Mouse (Mus musculus): ENCODE data around the gene Mid2. TPM values are rescaled to one million over a fixed set of nuclear protein-coding genes. Genes with fewer than 3 reads are reported as not detected.
"Not testable (repeated sequence)": the region's sequence is repeated elsewhere in the genome, so short reads cannot be mapped to it uniquely, and the experiment has no call there.

Gene Mid2
- polyA plus RNA-seq (2015; fragmentation: Nextera tagmentation; extraction: Ambion mirVana) = 4.1 and 4.2 TPM in 2 replicates

DNA sequence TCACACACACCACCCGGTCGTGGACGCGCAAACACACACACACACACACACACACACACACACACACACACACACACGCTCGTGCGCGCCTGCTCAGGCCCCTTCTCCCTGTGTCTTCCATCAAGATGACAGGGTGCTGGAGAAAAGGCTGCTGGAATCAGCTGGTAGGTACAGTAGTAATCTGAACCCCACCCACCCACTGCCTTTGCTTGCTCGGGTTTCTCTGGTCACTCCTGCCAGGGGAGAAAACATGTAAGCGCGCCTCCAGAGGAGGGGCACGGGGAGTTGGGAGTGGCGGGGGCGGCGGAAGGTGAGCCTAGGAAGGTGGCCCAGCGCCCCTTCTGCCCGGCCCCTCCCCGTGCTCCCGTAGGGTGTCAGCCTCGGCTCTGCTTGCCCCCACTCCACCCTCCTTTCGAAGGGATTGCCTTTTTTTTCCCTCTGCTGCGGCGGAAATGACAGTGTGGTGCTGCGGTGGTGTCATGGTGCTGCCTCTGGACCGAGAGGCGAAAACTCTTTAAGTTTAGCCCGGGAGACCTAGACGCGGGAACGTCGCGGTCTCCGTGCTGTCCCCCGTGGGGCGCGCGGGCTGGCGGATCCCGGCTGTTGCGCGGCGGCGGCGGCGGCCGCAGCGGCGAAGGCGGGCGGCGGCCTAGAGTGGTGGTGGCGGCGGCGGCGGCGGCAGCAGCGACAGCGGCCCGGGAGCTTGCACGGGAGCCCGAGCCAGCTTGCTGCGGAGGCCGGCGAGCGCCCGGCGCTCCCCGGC is at the start of gene Mid2:
Gene Mid2 (plus strand): TSS at position 121 of the 763 bp plus-strand sequence.
- H3K27me3 ChIP-seq = peaks cover 85% of the 10 kb centered on the region
- peak within 1 kb of the TSS; percentile 28; the same call in 1 of the 2 replicates for H3K27ac ChIP-seq
- H3K9ac ChIP-seq = peak within 1 kb of the TSS; percentile 76
- WGBS = 16% methylated on average over 46 of the region's 68 CpGs
- H3K9me3 ChIP-seq = no peaks in the 10 kb centered on the region
- no peaks in the 10 kb centered on the region for H3K36me3 ChIP-seq
- H3K4me1 ChIP-seq = no peaks in the 10 kb centered on the region
- H3K4me2 ChIP-seq = peak within 1 kb of the TSS; percentile 66
- H3K4me3 ChIP-seq = peak within 1 kb of the TSS; percentile 55
- ATAC-seq (ENCODE audit: insufficient number of reproducible peaks, insufficient read depth, low FRiP score, low TSS enrichment, low read depth) = 0 out of 2 replicates have a peak, but pooled peaks have one; percentile 15

DNA sequence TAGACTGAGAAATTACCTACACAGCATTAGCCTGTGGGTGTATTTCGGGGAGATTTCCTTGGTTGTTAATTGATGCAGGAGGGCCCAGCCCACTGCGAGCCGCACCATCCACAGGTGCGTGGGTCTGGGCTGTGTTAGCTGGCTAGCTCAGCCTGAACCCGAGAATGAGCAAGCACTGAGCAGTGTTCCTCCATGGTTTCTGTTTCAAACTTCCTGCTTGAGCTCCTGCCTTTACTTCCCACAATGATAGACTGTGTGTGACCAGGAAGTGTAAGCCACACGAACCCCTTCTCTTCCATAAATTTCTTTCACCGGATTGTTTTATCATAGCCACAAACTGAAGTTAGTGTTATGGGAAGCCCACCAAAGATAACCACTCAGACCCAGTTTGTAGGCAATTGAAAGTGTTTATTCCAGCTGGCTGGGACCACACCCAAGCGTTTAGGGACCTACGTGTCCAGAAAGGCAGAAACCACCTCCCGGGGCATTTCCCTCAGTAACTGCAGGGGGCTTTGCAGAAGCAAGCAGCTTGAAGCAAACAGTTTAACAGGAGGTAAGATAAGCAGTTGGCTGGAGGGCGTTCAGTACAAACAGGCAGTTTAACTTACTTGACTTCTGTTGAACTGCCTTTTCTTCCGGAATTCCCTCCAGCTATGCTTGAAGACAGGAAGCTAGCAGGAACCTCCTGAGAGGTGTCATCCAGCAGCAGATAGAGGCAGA is 39.4 kb upstream of the Mid2 start:
- 58% methylated on average over 12 of the region's 12 CpGs for WGBS
- no peaks in the 10 kb centered on the region for H3K36me3 ChIP-seq

GRCm38 (mm10) chrX:140638028-140638427 is 26.4 kb upstream of the Mid2 start:
- 68% methylated on average over 5 of the region's 5 CpGs for WGBS

More for the DNA sequence above, 39.4 kb upstream of the Mid2 start:
- no peak overlapping the region for H3K4me3 ChIP-seq
- no peak overlapping the region for H3K4me2 ChIP-seq
- no peak overlapping the region for H3K9ac ChIP-seq
- H3K4me1 ChIP-seq = no peaks in the 10 kb centered on the region
- ATAC-seq (ENCODE audit: insufficient number of reproducible peaks, insufficient read depth, low FRiP score, low TSS enrichment, low read depth) = no peak
- no peak overlapping the region for H3K27ac ChIP-seq
- peaks cover 25% of the 10 kb centered on the region for H3K27me3 ChIP-seq
- H3K9me3 ChIP-seq = no peaks in the 10 kb centered on the region

DNA sequence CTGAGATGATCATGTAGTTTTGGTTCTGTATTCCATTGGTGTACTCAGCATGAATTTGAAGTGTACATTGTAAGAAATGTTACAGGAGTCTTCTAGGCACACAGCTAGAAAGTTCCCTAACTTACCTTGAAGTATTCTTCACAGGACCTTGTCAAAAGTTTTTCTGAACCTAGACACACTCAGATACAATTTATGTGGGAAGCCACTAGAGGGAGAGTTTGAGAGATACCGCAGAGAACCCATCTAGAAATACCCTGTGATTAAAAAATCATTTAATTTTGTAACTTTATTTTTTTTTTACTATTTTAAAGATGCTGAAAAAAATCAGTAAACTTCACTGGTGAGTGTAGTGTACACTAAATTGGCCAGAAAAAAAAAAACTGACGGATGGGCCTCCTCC is 24.8 kb upstream of the Mid2 start:
- ATAC-seq (ENCODE audit: insufficient number of reproducible peaks, insufficient read depth, low FRiP score, low TSS enrichment, low read depth) = no peak
- no peak overlapping the region for H3K4me3 ChIP-seq
- H3K4me1 ChIP-seq = no peaks in the 10 kb centered on the region
- 56% methylated on average over 2 of the region's 2 CpGs for WGBS
- H3K9ac ChIP-seq = no peak overlapping the region
- H3K9me3 ChIP-seq = no peaks in the 10 kb centered on the region
- H3K27me3 ChIP-seq = peaks cover 21% of the 10 kb centered on the region
- H3K4me2 ChIP-seq = no peak overlapping the region
- no peaks in the 10 kb centered on the region for H3K36me3 ChIP-seq
- no peak overlapping the region for H3K27ac ChIP-seq

More at GRCm38 (mm10) chrX:140638028-140638427, 26.4 kb upstream of the Mid2 start:
- H3K27ac ChIP-seq = no peak overlapping the region
- H3K9ac ChIP-seq = no peak overlapping the region
- H3K4me1 ChIP-seq = no peaks in the 10 kb centered on the region
- H3K9me3 ChIP-seq = no peaks in the 10 kb centered on the region
- no peak overlapping the region for H3K4me3 ChIP-seq
- peaks cover 14% of the 10 kb centered on the region; the same call in 1 of the 2 replicates for H3K27me3 ChIP-seq
- no peak for ATAC-seq (ENCODE audit: insufficient number of reproducible peaks, insufficient read depth, low FRiP score, low TSS enrichment, low read depth)
- H3K36me3 ChIP-seq = no peaks in the 10 kb centered on the region
- no peak overlapping the region for H3K4me2 ChIP-seq

GRCm38 (mm10) chrX:140660731-140661130 is 3.7 kb upstream of the Mid2 start:
- whole genome bisulfite sequencing = 33% methylated on average over 1 of the region's 1 CpGs
- peaks cover 58% of the 10 kb centered on the region for H3K27me3 ChIP-seq
- H3K9ac ChIP-seq = no peak overlapping the region
- ATAC-seq (ENCODE audit: insufficient number of reproducible peaks, insufficient read depth, low FRiP score, low TSS enrichment, low read depth) = no peak
- H3K4me3 ChIP-seq = no peak overlapping the region
- H3K27ac ChIP-seq = no peak overlapping the region
- H3K4me1 ChIP-seq = no peaks in the 10 kb centered on the region
- H3K9me3 ChIP-seq = no peaks in the 10 kb centered on the region
- no peaks in the 10 kb centered on the region for H3K36me3 ChIP-seq
- H3K4me2 ChIP-seq = no peak overlapping the region

GRCm38 (mm10) chrX:140663516-140663915 is 883 bp upstream of the Mid2 start:
- no peaks in the 10 kb centered on the region for H3K4me1 ChIP-seq
- H3K4me3 ChIP-seq = no peak overlapping the region
- 71% methylated on average over 2 of the region's 2 CpGs for WGBS
- no peak for ATAC-seq (ENCODE audit: insufficient number of reproducible peaks, insufficient read depth, low FRiP score, low TSS enrichment, low read depth)
- peaks cover 82% of the 10 kb centered on the region for H3K27me3 ChIP-seq
- H3K27ac ChIP-seq = no peak overlapping the region
- H3K9ac ChIP-seq = no peak overlapping the region
- no peaks in the 10 kb centered on the region for H3K36me3 ChIP-seq
- no peaks in the 10 kb centered on the region for H3K9me3 ChIP-seq
- H3K4me2 ChIP-seq = no peak overlapping the region

DNA sequence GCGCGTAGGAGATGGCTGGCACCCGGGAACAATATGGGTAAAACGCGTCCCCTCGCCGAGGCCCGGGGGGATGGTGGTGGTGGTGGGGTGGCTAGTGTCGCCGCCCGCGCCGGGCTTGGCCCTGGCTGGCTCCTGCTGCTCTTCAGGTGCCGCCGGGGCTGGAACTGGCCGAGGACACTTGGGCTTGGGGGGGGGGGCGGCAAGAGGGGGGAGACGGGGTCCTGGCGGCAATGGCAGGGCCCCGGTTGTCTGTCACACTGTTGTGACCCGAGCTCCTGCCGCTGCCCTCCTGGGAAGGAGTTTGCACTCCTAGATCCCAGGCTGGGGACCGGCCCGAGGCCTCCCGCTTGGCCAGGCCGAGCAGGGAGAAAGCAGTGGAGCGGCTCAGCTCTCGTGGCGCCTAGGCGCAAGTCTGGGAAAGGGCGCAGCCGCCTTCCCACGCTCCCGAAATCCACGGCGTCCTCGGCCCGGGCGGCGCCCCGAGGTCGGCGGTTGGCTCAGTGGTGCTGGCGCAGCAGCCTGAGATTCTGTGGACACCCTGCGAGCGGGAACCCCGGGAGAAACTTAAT is 927 bp downstream of the Mid2 start:
- no peak for ATAC-seq (ENCODE audit: insufficient number of reproducible peaks, insufficient read depth, low FRiP score, low TSS enrichment, low read depth)
- Histone ChIP-seq H3K4me1 (no peaks in the 10 kb centered on the region), H3K4me2 (peak overlapping the region; percentile 66), H3K27me3 (peaks cover 82% of the 10 kb centered on the region), H3K36me3 (no peaks in the 10 kb centered on the region), H3K27ac (peak overlapping the region; percentile 28; the same call in 1 of the 2 replicates), H3K9ac (peak overlapping the region; percentile 76), H3K4me3 (peak overlapping the region; percentile 55), H3K9me3 (no peaks in the 10 kb centered on the region)
- 28% methylated on average over 42 of the region's 47 CpGs for WGBS

DNA sequence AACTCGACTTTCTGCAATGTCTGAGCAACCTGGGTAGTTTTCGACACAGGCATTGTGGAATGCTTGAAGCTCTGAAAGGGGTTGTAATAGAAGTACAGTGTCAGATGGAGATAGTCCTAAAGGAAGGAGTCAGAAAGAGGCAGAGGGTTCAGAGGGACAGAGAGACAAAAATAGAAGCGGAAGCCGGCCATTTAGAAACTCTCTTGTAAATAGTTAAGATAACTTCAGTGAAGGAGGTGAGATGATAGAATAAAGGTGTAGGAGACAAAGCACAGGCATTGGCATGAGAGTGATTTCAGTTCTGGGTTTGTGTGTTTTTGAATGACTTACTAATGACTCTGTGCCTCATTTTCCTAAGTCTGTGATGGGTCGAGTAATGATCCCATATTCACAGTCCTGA is 11.0 kb downstream of the Mid2 start:
- ATAC-seq (ENCODE audit: insufficient number of reproducible peaks, insufficient read depth, low FRiP score, low TSS enrichment, low read depth) = no peak
- Histone ChIP-seq H3K4me3 (no peak overlapping the region), H3K27me3 (peaks cover 26% of the 10 kb centered on the region), H3K9me3 (no peaks in the 10 kb centered on the region), H3K4me2 (no peak overlapping the region), H3K36me3 (no peaks in the 10 kb centered on the region), H3K4me1 (no peaks in the 10 kb centered on the region), H3K9ac (no peak overlapping the region), H3K27ac (no peak overlapping the region)
- 85% methylated on average over 5 of the region's 5 CpGs for WGBS

GRCm38 (mm10) chrX:140688335-140688734 is 23.9 kb downstream of the Mid2 start:
- Histone ChIP-seq H3K4me1 (no peaks in the 10 kb centered on the region), H3K4me2 (no peak overlapping the region), H3K9ac (no peak overlapping the region), H3K4me3 (no peak overlapping the region), H3K9me3 (no peaks in the 10 kb centered on the region), H3K36me3 (no peaks in the 10 kb centered on the region), H3K27ac (no peak overlapping the region), H3K27me3 (peaks cover 46% of the 10 kb centered on the region)
- ATAC-seq (ENCODE audit: insufficient number of reproducible peaks, insufficient read depth, low FRiP score, low TSS enrichment, low read depth) = no peak
- WGBS = 84% methylated on average over 2 of the region's 2 CpGs

- H3K27ac ChIP-seq; H3K4me2 ChIP-seq; ATAC-seq (ENCODE audit: insufficient number of reproducible peaks, insufficient read depth, low FRiP score, low TSS enrichment, low read depth); H3K4me1 ChIP-seq; H3K9me3 ChIP-seq; H3K36me3 ChIP-seq; H3K4me3 ChIP-seq; H3K9ac ChIP-seq: not testable (repeated sequence)
- peaks cover 26% of the 10 kb centered on the region for H3K27me3 ChIP-seq
- 53% methylated on average over 6 of the region's 7 CpGs for WGBS
These were observed 33.6 kb downstream of the Mid2 start for GRCm38 (mm10) chrX:140697872-140698463.

- H3K9ac ChIP-seq = no peak overlapping the region
- H3K9me3 ChIP-seq = no peaks in the 10 kb centered on the region
- ATAC-seq (ENCODE audit: insufficient number of reproducible peaks, insufficient read depth, low FRiP score, low TSS enrichment, low read depth) = no peak
- H3K4me3 ChIP-seq = no peak overlapping the region
- no peak overlapping the region for H3K27ac ChIP-seq
- no peaks in the 10 kb centered on the region for H3K36me3 ChIP-seq
- 96% methylated on average over 1 of the region's 1 CpGs for WGBS
- no peaks in the 10 kb centered on the region for H3K4me1 ChIP-seq
- H3K27me3 ChIP-seq = peaks cover 26% of the 10 kb centered on the region
- H3K4me2 ChIP-seq = no peak overlapping the region
These were observed 38.8 kb downstream of the Mid2 start for GRCm38 (mm10) chrX:140703224-140703623.

All from embryonic facial prominence, embryonic 13.5 days (tissue).